Mouse (Mus musculus) small intestine, adult 2 months (tissue): ENCODE measurements around the gene Cenpp. TPM values are rescaled to one million over a fixed set of nuclear protein-coding genes. Genes with fewer than 3 reads are reported as not detected.

Source experiments
- H3K27ac ChIP-seq: fragments of 200-500 bp; 2 replicates; pipeline ENCODE4 v1.5.1; 2012; ENCODE audit warnings: low read depth, low read length, control low read depth, inconsistent platforms; ENCODE audit not compliant: insufficient read depth
- H3K27me3 ChIP-seq: fragments of 200-500 bp; 2 replicates; pipeline ENCODE4 v1.6.1; 2012; ENCODE audit warnings: mild to moderate bottlenecking, moderate library complexity, low read length, inconsistent platforms; ENCODE audit not compliant: control insufficient read depth, insufficient read depth
- H3K36me3 ChIP-seq: fragments of 200-500 bp; 2 replicates; pipeline ENCODE4 v1.6.1; 2012; ENCODE audit warnings: mild to moderate bottlenecking, low read length, control low read depth, inconsistent platforms; ENCODE audit not compliant: control insufficient read depth, insufficient read depth
- H3K4me1 ChIP-seq: fragments of 200-500 bp; 2 replicates; pipeline ENCODE4 v1.6.1; 2012; ENCODE audit warnings: low read length, inconsistent platforms, mixed read lengths; ENCODE audit not compliant: control insufficient read depth, insufficient read depth, insufficient read length
- H3K4me3 ChIP-seq: fragments of 200-500 bp; 2 replicates; pipeline ENCODE4 v1.5.1; 2012; ENCODE audit warnings: low read depth, mild to moderate bottlenecking, control low read depth, inconsistent platforms, low read length, moderate library complexity
- CTCF ChIP-seq: fragments of 200-500 bp; IDR thresholded peaks from 2 replicates; pipeline ENCODE4 v1.5.1; 2012; ENCODE audit warnings: low read depth, mild to moderate bottlenecking, control low read depth, inconsistent platforms, low read length, moderate library complexity, mixed read lengths; ENCODE audit not compliant: insufficient replicate concordance, insufficient read length; ENCODE audit errors: extremely low read depth
- POLR2A ChIP-seq: fragments of 200-500 bp; IDR thresholded peaks from 2 replicates; pipeline ENCODE4 v1.6.1; 2012; ENCODE audit warnings: low read depth, mild to moderate bottlenecking, control low read depth, inconsistent platforms, low read length, moderate library complexity
- WGBS: fragments of 180-500 bp; shearing (Covaris S2); methylation state at CpG from one replicate; pipeline ENCODE4 v1.1.7; 2018; 5-methylcytosine and 5-hydroxymethylcytosine counted together
- polyA plus RNA-seq: library from polyadenylated mRNA; depleted of rRNA; stranded (reverse); fragments of >200 nt; gene quantifications from 2 replicates; pipeline ENCODE4 v1.2.3, GENCODE M21; 2012; rRNA removed

Cenpp gene
- polyA plus RNA-seq: 0.27 and 0.29 TPM in 2 replicates

- H3K36me3 ChIP-seq: peaks cover 3% of the 10 kb centered on the region
- H3K27ac ChIP-seq: 0 out of 2 replicates have a peak within 1 kb of the TSS, but pooled peaks have one; percentile 10
- TF ChIP-seq POLR2A (no peak), CTCF (no peak)
- WGBS: under 1% methylated on average over 68 of the region's 68 CpGs
- no peaks in the 10 kb centered on the region for H3K4me1 ChIP-seq
- H3K4me3 ChIP-seq: peak within 1 kb of the TSS; percentile 89
- H3K27me3 ChIP-seq: no peaks in the 10 kb centered on the region
Measured at GRCm38 (mm10) chr13:49652481-49653179, at the start of gene Cenpp, which contains the start of gene Nol8. Cenpp (minus strand) TSS chr13:49652785. Nol8 (plus strand) TSS chr13:49653078.

- Histone ChIP-seq H3K27me3 (no peaks in the 10 kb centered on the region), H3K36me3 (peaks cover 46% of the 10 kb centered on the region), H3K27ac (no peak overlapping the region), H3K4me3 (no peak overlapping the region), H3K4me1 (no peaks in the 10 kb centered on the region)
- TF ChIP-seq CTCF (no peak), POLR2A (no peak)
- 97% methylated on average over 5 of the region's 5 CpGs for WGBS
Measured at GRCm38 (mm10) chr13:49691056-49691455, 38.5 kb upstream of the Cenpp start.

GRCm38 (mm10) chr13:49684266-49684665, 31.7 kb upstream of the Cenpp start:
- 63% methylated on average over 4 of the region's 4 CpGs for WGBS
- TF ChIP-seq CTCF: no peak
- TF ChIP-seq POLR2A: no peak
- no peaks in the 10 kb centered on the region; the same call in 1 of the 2 replicates for H3K4me1 ChIP-seq

GRCm38 (mm10) chr13:49682233-49682846, 29.8 kb upstream of the Cenpp start:
- Histone ChIP-seq H3K36me3 (peaks cover 3% of the 10 kb centered on the region), H3K4me3 (peak overlapping the region; percentile 79), H3K27me3 (no peaks in the 10 kb centered on the region), H3K4me1 (no peaks in the 10 kb centered on the region; the same call in 1 of the 2 replicates), H3K27ac (peak overlapping the region; percentile 69)
- TF ChIP-seq CTCF (no peak), POLR2A (no peak)
- under 1% methylated on average over 20 of the region's 20 CpGs for WGBS

More at GRCm38 (mm10) chr13:49684266-49684665, 31.7 kb upstream of the Cenpp start:
- H3K36me3 ChIP-seq: peaks cover 20% of the 10 kb centered on the region
- no peaks in the 10 kb centered on the region for H3K27me3 ChIP-seq
- no peak overlapping the region for H3K27ac ChIP-seq
- no peak overlapping the region for H3K4me3 ChIP-seq

GRCm38 (mm10) chr13:49681351-49682232, 29.0 kb upstream of the Cenpp start, which contains the start of gene Iars:
Iars (plus strand) TSS chr13:49682100.
- peaks cover 4% of the 10 kb centered on the region for H3K36me3 ChIP-seq
- WGBS: 3% methylated on average over 26 of the region's 26 CpGs
- peak within 1 kb of the TSS; percentile 79 for H3K4me3 ChIP-seq
- no peak; the same call in 1 of the 2 replicates for TF ChIP-seq POLR2A
- no peak for TF ChIP-seq CTCF
- H3K4me1 ChIP-seq: no peaks in the 10 kb centered on the region; the same call in 1 of the 2 replicates
- H3K27me3 ChIP-seq: no peaks in the 10 kb centered on the region
- H3K27ac ChIP-seq: peak within 1 kb of the TSS; percentile 69

- Histone ChIP-seq H3K4me1 (no peaks in the 10 kb centered on the region), H3K27ac (no peak overlapping the region), H3K36me3 (peaks cover 13% of the 10 kb centered on the region), H3K27me3 (no peaks in the 10 kb centered on the region), H3K4me3 (no peak overlapping the region)
- WGBS: 73% methylated on average over 2 of the region's 2 CpGs
- no peak for TF ChIP-seq POLR2A
Measured at GRCm38 (mm10) chr13:49677793-49678192, 25.2 kb upstream of the Cenpp start.

GRCm38 (mm10) chr13:49653180-49653541, 576 bp upstream of the Cenpp start:
- Histone ChIP-seq H3K27me3 (no peaks in the 10 kb centered on the region), H3K27ac (0 out of 2 replicates have a peak overlapping the region, but pooled peaks have one; percentile 10), H3K4me1 (no peaks in the 10 kb centered on the region), H3K4me3 (peak overlapping the region; percentile 89), H3K36me3 (peaks cover 3% of the 10 kb centered on the region)
- under 1% methylated on average over 16 of the region's 16 CpGs for WGBS
- TF ChIP-seq CTCF: no peak
- TF ChIP-seq POLR2A: no peak
